Mouse (Mus musculus) cerebellum, adult 18-20 months (tissue): ENCODE data around the gene Hs2st1.
A peak's percentile ranks its signal among the peaks of the same experiment; 100 is the strongest.
"Not testable (repeated sequence)": the region's sequence is repeated elsewhere in the genome, so short reads cannot be mapped to it uniquely, and the experiment has no call there.

Experiments used
- DNase-seq, 2 experiments: peaks; one replicate each; pipeline ENCODE4 v3.0.0; 2021

Hs2st1 gene

GRCm38 (mm10) chr3:144570047-144570815, at the start of gene Hs2st1, which contains the start of gene Selenof:
Gene Hs2st1 (minus strand): TSS chr3:144570181.
Gene Selenof (plus strand): TSS chr3:144570304.
- peak; percentile 95 to 99 for DNase-seq

GRCm38 (mm10) chr3:144617633-144618180, 47.7 kb upstream of the Hs2st1 start:
- DNase-seq, result no peak

- DNase-seq, result peak; percentile 82 to 83
These were observed 46.9 kb upstream of the Hs2st1 start for GRCm38 (mm10) chr3:144616654-144617425.

GRCm38 (mm10) chr3:144615459-144615858, 45.5 kb upstream of the Hs2st1 start:
- DNase-seq, result no peak

DNA sequence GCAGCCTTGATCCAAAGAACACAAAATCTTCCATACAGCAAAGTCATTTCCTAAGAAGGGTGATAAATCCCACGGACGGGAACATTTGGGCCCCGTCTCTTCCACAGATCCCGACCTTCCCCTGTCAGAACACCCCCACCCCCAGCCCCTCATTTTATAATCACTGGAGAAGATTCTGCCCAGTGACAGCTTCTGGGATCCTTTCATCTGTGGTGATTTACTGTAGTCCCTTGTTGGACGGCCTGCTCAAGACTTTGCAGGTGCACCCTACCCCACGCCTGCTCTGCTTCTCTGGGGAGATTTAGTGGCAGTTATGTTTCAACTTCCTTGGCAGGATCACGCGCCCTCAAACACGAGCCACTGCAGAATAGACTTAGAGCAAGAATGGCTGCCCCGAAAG, 44.7 kb upstream of the Hs2st1 start:
- no peak for DNase-seq

DNA sequence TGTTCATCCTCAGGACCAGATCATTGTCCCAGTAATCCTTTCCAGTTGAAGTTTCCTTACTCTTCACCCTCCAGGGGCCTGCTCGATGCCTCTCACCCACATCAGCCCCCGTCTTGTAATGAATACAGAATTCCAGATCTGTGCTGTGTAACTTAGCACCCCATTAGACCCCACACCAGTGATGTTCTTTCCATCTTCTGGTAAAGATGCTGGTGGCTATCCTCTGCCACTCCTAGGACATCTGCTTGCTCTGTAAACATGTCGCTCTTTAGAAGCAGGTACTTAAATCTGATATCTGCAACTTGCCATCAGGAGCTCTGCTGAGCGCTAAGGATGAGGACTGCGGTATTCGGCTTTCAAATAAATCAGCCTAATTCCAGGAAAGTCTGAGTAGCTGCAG, 44.3 kb upstream of the Hs2st1 start:
- no peak for DNase-seq

- DNase-seq, result no peak
These were observed 42.4 kb upstream of the Hs2st1 start for GRCm38 (mm10) chr3:144612382-144612781.

- DNase-seq, result no peak
These were observed 41.8 kb upstream of the Hs2st1 start for GRCm38 (mm10) chr3:144611626-144612271.

DNA sequence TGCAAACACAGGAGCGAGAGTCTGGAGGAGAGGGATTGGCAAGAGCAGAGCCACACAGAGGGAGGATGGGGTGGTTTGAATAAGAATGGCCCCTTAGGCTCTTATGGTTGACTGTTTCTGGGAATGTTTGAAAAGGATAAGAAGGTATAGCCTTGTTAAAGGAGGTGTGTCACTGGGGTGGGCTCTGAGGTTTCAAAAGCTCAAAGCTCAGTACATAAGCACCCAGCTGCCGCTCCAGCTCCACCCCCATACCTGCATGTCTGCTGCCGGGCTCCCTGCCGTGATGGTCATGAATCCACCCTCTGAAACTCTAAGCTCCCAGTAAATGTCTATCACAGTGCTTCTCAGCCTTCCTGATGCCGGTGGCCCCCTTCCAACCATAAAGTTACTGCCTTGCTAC, 40.8 kb upstream of the Hs2st1 start:
- DNase-seq, result no peak

- DNase-seq, result no peak
These were observed 38.1 kb upstream of the Hs2st1 start for GRCm38 (mm10) chr3:144608090-144608489.

DNA sequence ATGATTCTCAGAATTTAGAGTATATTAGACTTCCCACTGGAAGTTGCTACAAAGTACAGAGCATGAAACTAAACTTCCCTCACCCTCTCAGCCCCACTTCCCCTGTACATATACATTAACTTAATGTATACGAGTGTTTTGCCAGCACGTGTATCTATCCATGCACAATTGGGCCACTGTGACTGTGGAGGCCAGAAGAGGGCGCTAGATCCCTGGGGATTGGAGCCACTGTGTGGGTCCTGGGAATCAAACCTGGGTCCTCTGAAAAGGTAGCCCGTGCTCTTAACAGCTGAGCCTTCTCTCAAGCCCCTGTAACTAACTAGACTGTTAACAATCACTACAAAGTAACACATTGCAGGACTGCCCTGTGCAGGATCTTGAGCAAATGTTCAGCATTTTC, 36.5 kb upstream of the Hs2st1 start:
- no peak for DNase-seq

DNA sequence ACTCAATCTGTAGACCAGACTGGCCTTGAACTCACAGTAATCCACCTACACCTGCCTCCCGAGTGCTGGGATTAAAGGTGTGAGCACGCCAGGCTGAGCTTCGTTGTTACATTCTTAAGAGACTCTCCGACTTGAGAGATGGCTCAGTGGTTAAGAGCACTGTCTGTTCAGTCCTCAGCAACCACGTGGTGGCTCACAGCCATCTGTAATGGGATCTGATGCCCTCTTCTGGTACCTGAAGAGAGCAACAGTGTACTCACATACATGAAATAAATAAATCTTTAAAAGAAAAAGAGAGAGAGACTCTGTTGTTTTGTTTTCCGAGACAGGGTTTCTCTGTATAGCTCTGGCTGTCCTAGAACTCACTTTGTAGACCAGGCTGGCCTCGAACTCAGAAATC, 35.8 kb upstream of the Hs2st1 start:
- DNase-seq, result not testable (repeated sequence)

DNA sequence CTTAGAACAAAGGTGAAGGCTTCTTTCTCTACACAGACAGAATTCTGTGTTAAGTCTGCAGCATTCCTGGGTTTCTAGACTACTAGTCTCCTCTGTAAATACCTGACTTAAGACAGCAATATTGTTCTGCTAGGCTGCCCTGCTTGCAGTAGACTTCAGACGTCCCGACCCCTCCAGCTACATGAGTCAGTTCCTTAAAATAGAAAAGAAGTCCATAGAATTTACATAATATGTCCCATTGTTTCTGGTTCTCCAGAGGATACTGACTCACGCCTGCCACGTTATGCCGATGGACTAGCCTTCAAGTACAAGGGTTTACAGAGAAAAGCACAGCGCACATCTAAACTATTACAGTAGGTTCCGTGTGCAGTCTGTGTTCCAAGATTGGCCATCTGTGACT, 34.2 kb upstream of the Hs2st1 start:
- DNase-seq, result no peak

DNA sequence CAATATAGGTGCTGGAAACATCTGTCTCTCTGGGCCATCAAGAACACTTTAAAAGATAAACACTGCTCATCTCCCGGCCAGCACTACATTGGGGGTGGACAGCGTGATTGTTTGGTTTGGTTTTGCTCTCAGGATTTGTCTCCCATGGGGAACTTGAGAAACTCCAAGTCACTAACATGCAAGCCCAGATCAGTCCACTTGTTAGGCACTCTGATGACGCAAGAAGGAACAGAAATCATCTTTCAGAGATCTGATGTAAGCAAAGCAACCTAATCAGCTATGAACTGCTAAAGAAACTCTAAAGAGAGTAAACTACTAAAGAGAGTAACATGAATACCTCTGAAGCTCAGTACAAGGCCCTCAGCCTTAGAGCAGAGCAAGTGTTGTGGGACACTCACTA, 33.6 kb upstream of the Hs2st1 start:
- no peak for DNase-seq

DNA sequence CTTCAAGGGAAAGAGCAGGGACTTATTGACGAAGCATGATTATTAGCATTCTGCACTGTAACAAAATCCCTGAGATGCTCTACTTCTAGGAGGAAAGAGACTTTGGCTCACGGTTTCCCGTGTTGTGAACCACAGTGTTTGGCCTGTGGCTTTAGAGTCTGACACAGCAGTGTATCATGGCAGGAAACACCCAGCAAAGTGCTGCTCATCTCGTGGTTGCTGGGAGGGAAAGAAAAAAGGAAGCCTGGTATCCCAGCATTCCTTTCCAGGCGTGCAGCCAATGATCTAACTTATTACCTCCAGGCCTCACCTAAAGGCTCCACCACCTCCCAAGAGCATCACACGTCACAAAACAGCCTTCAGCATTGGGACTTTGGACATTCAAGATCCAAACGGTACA, 32.8 kb upstream of the Hs2st1 start:
- DNase-seq, result no peak

- no peak for DNase-seq
These were observed 32.4 kb upstream of the Hs2st1 start for GRCm38 (mm10) chr3:144602413-144602812.

DNA sequence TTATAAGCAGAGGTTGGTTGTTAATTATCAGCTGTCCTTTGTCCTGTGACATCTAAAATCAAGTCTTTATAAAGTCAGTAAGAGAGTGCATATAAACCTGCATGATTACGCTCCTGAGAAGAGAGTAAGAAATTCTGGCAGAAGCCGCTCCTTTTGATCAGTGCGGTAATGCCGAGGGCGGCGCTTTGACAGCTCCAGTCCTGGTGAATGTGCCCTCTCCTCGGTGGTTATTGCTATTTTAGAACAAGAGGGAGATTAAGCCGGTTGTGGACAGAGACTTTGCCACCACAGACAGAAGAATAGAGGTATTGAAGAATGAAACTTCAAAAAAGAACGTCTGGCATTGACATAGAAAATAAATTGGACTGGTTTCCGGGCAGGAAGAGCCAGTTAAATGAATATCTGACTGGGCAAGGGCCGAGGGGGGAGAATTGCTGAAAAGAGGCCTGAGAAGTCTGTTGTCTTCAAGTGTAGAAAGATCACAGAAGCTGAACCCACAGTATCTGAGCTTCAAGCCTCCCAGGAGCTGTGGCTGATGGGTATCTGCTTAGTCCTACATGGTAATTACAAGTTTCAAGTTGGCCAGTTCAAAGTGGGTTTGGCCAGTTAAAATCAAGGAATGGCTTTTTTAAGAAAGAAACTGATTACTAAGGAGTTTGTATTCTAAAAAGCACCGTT, 27.9 kb upstream of the Hs2st1 start:
- DNase-seq, result no peak

DNA sequence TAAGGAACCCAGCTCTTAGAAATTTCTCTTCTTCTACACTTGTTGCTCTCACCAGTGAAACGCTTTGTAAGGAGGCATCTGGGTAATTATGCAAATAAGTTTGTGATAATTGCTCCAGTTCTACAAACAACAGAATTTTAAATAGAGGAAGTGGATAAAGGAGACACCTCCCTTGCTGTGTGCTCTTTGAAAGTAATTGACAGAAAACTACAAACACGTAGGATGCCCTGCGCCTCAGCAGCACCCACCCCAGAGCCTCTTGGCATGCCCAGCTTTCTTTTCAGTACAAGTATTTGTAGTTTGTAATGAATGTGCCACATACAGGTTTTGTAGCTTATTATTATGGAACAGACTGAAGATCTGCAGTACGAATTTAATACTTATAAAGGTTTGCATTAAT, 27.1 kb upstream of the Hs2st1 start:
- DNase-seq, result no peak

DNA sequence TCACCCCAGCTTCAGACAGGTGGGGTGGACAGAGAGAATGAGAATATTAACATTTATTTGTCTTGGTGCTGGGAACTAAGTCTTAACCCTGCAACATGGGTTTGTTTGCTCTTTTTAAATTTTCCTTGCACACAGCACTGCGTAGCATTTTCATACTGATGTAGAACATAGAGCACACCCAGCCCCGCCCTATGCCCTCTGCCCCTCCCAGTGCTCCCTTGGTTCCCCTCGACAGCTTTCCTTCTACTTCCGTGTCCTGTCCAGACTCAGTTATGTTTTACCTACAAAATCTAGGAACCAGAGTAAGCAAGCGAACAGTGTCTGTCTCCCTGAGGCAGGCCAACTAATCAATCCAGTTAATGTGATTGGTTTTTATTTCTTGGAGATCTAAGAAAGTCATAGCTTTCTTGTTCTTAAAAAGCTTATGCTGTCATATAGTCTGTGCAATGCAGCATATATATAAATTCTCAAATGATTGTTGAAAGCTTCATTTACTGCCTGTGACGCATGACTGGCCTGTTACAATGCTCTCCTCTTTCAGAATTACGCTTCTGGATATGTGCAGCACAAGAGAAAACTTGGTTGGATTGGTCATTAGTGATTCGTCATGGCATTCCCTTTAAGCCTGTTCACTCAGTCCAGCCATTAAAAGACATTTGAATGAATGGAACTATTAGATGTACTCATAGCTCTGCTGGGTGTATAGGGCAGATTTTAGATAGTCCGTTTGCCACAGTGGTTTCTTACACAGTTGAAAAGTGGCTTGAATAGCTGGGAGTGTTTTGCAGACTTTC, 23.2 kb upstream of the Hs2st1 start:
- no peak for DNase-seq

DNA sequence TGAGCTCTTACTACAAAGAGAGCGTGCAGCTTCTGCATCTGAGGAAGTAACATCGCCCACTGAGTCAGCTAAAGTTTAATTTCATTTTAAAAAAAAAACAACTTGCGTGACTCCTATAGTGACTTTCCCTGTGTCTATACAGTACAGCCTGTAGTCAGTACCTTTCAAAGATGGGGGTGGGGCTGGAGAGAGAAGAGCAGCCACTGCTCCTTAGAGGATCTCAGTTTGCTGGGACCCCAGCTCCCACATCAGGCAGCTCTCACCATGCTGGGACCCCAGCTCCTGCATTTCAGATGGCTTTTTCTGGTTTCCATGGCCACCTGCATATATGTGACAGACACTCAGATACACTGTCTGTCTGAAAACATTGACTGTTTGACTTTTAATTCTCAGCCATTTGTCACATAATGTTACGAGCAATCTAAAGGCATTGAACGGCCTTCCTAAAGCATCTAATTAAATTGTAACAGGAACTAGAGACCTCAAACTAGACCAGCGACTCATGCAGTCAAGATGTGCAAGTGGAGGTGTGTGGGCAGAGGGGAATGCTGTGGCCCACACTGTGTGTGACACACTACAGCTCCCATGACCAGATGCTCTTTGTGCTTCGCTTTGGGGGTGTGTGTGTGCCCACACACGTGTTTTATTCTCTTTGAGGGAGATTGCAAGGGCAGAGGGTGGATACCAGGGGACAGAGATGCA, 19.4 kb upstream of the Hs2st1 start:
- DNase-seq, result no peak

DNA sequence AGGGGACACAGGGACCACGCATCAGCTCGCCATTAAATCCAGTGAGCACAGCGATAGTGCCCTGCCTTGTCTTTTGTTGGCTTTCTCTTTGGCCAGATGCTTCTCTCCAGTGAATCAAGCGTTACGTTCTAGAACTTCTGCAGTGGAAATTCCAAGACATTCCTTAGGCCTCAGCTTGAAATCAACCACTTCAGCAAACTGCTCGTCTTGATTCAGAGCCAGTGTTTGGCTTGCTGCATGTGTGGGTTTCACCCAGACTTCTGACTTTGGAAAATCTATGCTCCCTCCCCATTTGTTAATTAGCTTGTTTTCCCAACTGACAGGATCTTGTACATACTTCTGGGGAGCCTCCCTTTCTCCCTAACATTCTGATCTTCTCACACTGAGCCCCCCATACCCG, 16.8 kb upstream of the Hs2st1 start:
- no peak for DNase-seq
